Mouse (Mus musculus) mouse embryonic stem cell (cell line): Measurements from ENCODE around the gene Celf3.

ENCODE experiments used
- in situ Hi-C, 2 experiments: fragments of 300-500 bp; cut with MboI; formaldehyde crosslinking; loops; 1 replicate in 1 of 2; 3 replicates in 1 of 2; pipeline ENCODE4 v1.14.3; 2019 to 2020; ENCODE audit warnings: low sequenced_read_pairs in 2 of 2, low pct_unique_long_range_greater_than_20kb in 1 of 2, mixed read lengths in 1 of 2; ENCODE audit not compliant: unreplicated experiment in 1 of 2

The Celf3 gene

GRCm38 (mm10) chr3:94477981-94478422 is at the start of gene Celf3:
Celf3 (plus strand) TSS chr3:94478295.
- in situ Hi-C loops: no loop called here

GRCm38 (mm10) chr3:94430980-94431379 is 47.1 kb upstream of the Celf3 start:
- in situ Hi-C loops: no loop called here

- in situ Hi-C loops: no loop called here
These were observed 43.8 kb upstream of the Celf3 start for GRCm38 (mm10) chr3:94434305-94434704.

GRCm38 (mm10) chr3:94436420-94436819 is 41.7 kb upstream of the Celf3 start:
- in situ Hi-C loops: no loop called here

- in situ Hi-C loops: no loop called here
These were observed 36.9 kb upstream of the Celf3 start for GRCm38 (mm10) chr3:94441182-94441581.

DNA sequence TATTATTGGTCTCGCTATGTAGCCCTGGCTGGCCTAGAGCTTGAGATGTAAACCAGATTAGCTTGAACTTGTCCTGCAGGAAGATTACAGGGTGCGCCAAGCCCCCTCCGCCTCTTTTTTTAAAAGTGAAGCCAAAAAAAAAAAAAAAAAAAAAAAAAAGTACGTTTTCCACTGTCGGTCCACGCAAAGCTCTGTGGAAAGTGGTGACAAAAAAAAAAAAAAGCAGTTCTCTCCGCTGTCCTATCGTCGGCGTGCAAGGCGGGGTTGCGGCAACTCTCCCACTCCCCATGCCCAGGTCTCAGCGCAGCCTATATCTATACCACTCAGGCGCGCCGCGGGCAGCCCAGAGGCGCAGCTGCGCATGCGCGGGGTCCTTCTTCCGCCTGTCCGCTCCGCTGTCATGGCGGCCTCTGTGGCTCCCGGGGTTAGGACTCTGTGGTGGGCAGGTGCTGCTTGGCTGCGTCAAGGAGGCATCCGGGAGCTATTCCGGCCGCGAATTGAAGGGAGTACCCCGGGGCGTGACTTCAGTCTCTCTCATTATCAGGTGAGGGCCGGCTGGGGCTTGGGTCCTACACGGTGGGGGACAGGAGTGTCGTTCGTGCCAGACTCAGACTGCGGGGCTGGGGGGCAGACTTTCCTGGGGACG is 35.0 kb upstream of the Celf3 start, which contains the start of gene Mrpl9:
Gene Mrpl9, plus strand, starts transcription at position 368 of the 646 bp plus-strand sequence.
- in situ Hi-C loops: no loop called here

- in situ Hi-C loops: no loop called here
These were observed 34.5 kb upstream of the Celf3 start, which contains the start of gene Oaz3 for GRCm38 (mm10) chr3:94443597-94443964. Oaz3 (minus strand) TSS chr3:94443915.

GRCm38 (mm10) chr3:94449377-94449776 is 28.7 kb upstream of the Celf3 start:
- in situ Hi-C loops: no loop called here

DNA sequence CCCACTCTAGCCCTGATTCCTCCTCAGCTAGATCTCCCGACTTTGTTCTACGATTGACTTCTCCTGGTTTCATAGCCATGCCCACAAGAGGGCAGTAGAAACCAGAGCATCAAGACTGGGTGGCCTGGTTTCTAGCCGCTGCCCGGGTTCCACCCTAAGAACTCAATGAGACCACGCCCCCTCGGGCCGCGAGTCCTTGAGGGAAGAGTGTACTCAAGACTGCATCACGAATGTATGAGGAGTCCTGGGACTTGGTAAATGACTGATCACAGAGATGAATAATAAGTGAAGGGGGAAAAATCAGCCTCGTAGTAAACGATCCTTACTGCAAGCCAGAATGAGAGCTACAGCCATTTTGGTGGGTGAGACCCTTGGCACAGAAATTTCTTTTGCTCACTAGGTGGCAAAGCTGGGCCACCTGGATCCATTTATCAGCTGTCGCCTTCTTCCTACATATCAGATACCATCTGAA is 21.5 kb upstream of the Celf3 start:
- in situ Hi-C loops: loop anchor here (5.0 to 10.0 kb wide), 4 partner anchors 41 to 138 kb away; no protein-coding TSS in a partner anchor

DNA sequence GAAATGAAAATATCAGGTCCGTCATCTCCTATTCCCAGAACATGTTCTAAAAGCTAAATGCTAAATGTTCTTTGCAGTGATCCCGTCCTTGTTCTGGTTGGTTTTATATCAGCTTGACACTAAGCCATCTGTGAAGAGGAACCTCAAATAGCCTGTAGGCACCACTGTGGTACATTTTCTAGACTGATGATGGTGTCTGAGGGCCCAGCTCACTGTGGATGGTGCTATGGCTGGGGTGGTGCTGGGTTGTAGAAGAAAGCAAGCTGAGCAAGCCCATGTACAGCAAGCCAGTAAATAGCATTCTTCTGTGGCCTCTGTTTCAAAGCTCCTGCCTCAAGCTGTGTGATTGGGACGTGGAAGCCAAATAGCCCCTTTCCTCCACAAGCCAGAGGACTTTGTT is 21.0 kb upstream of the Celf3 start:
- in situ Hi-C loops: loop anchor here (5.0 to 10.0 kb wide), 4 partner anchors 40 to 138 kb away; no protein-coding TSS in a partner anchor

GRCm38 (mm10) chr3:94459834-94460233 is 18.3 kb upstream of the Celf3 start:
- in situ Hi-C loops: loop anchor here (5.0 to 10.0 kb wide), 4 partner anchors 37 to 135 kb away; no protein-coding TSS in a partner anchor

GRCm38 (mm10) chr3:94463926-94464578 is 14.0 kb upstream of the Celf3 start:
- in situ Hi-C loops: no loop called here

- in situ Hi-C loops: no loop called here
These were observed 12.3 kb upstream of the Celf3 start for GRCm38 (mm10) chr3:94465632-94466430.

- in situ Hi-C loops: no loop called here
These were observed 9.2 kb upstream of the Celf3 start for GRCm38 (mm10) chr3:94468931-94469330.

GRCm38 (mm10) chr3:94472447-94473114 is 5.5 kb upstream of the Celf3 start:
- in situ Hi-C loops: no loop called here

- in situ Hi-C loops: no loop called here
These were observed 5.0 kb upstream of the Celf3 start for GRCm38 (mm10) chr3:94473115-94473505.

DNA sequence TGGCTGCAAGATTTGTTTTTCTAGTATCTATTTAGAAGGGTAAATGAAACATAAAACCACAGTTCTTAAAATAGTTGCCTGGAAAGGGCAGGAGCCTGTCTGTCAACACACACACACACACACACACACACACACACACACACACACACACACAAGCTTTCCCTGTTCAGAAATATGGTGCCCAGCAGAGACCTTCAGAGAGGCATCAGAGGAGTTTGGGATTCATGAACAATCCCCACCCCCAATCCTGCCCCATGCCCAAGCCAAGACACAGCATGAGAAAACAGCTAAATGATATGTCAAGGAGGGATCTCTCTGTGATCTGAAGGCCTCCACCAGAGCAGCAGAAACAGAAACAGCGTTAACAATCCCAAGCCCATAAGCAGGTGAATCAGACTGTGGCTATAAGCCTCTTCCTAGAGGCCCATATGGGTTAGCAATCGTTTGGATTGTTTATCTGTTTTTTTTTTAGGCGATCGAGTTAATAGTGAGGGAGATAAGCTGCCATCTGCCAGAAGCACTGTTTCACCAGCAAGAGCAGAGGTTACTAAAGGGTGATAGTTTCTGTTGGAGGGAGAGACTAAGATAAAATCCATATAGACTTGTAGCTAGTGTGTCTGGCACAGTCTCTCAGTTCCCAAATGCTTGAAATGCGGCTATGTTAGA is 4.4 kb upstream of the Celf3 start:
- in situ Hi-C loops: no loop called here
